Mouse (Mus musculus) hindbrain, embryonic 12.5 days (tissue): ENCODE measurements at regions not wholly inside any gene's neighbourhood (a gene's known extent, or its start where the extent isn't known, plus 50 kb on each side); places are given as distances from the start of the nearest gene placed in this dataset.
"Not testable (repeated sequence)": the region's sequence is repeated elsewhere in the genome, so short reads cannot be mapped to it uniquely, and the experiment has no call there.

Source experiments
- ATAC-seq: fragments of 200-750 bp; cut with Nextera tagmentation; 2 replicates; pipeline ENCODE4 v1.8.0; 2017; ENCODE audit warnings: moderate TSS enrichment; ENCODE audit not compliant: low FRiP score
- H3K27ac ChIP-seq: fragments of 300-500 bp; sonication (generic); 2 replicates; pipeline ENCODE4 v1.5.1; 2016; ENCODE audit warnings: mild to moderate bottlenecking
- H3K27me3 ChIP-seq: fragments of 300-500 bp; sonication (generic); 2 replicates; pipeline ENCODE4 v1.6.1; 2016; ENCODE audit warnings: mild to moderate bottlenecking
- H3K36me3 ChIP-seq: fragments of 300-500 bp; sonication (generic); 2 replicates; pipeline ENCODE4 v1.6.1; 2016; ENCODE audit warnings: mild to moderate bottlenecking
- H3K4me1 ChIP-seq: fragments of 300-500 bp; sonication (generic); 2 replicates; pipeline ENCODE4 v1.6.1; 2016
- H3K4me2 ChIP-seq: fragments of 300-500 bp; sonication (generic); replicated peaks from 2 replicates; pipeline ENCODE4 v1.6.1; 2016; ENCODE audit warnings: mild to moderate bottlenecking
- H3K4me3 ChIP-seq: fragments of 300-500 bp; sonication (generic); 2 replicates; pipeline ENCODE4 v1.5.1; 2016; ENCODE audit warnings: mild to moderate bottlenecking
- H3K9ac ChIP-seq: fragments of 300-500 bp; sonication (generic); 2 replicates; pipeline ENCODE4 v1.6.1; 2016; ENCODE audit warnings: mild to moderate bottlenecking, moderate library complexity
- H3K9me3 ChIP-seq: fragments of 300-500 bp; sonication (generic); replicated peaks from 2 replicates; pipeline ENCODE4 v1.6.1; 2016; ENCODE audit warnings: mild to moderate bottlenecking
- WGBS: fragments of 180-500 bp; shearing (Covaris S2); methylation state at CpG from one replicate; pipeline ENCODE4 v1.1.7; 2016; 5-methylcytosine and 5-hydroxymethylcytosine counted together

GRCm38 (mm10) chr2:100569891-100570290 is 1054.6 kb upstream of the Rag2 start:
- not testable (repeated sequence) for H3K27ac ChIP-seq, H3K27me3 ChIP-seq, H3K36me3 ChIP-seq, H3K4me2 ChIP-seq, H3K9ac ChIP-seq, H3K9me3 ChIP-seq, H3K4me3 ChIP-seq, ATAC-seq, H3K4me1 ChIP-seq
- no CpG with 5 or more reads among the region's 1 CpGs for WGBS

GRCm38 (mm10) chr2:100590643-100591042 is 1033.9 kb upstream of the Rag2 start:
- not testable (repeated sequence) for H3K9me3 ChIP-seq, H3K27me3 ChIP-seq, H3K27ac ChIP-seq, H3K36me3 ChIP-seq, H3K4me1 ChIP-seq, ATAC-seq, H3K4me2 ChIP-seq, H3K9ac ChIP-seq, H3K4me3 ChIP-seq

GRCm38 (mm10) chr2:100626183-100626582 is 998.3 kb upstream of the Rag2 start:
- H3K4me1 ChIP-seq, H3K4me2 ChIP-seq, H3K4me3 ChIP-seq, H3K27me3 ChIP-seq, H3K36me3 ChIP-seq, H3K9me3 ChIP-seq, ATAC-seq, H3K9ac ChIP-seq, H3K27ac ChIP-seq: not testable (repeated sequence)
- WGBS = no CpG with 5 or more reads among the region's 1 CpGs

- not testable (repeated sequence) for H3K27me3 ChIP-seq, H3K9ac ChIP-seq, H3K36me3 ChIP-seq, H3K9me3 ChIP-seq, H3K27ac ChIP-seq, H3K4me2 ChIP-seq, ATAC-seq, H3K4me3 ChIP-seq, H3K4me1 ChIP-seq
- WGBS = no CpG with 5 or more reads among the region's 3 CpGs
These were observed 971.8 kb upstream of the Rag2 start for GRCm38 (mm10) chr2:100652742-100653141.

GRCm38 (mm10) chr2:100671384-100672039 is 953.0 kb upstream of the Rag2 start:
- not testable (repeated sequence) for H3K36me3 ChIP-seq, H3K4me3 ChIP-seq, H3K9me3 ChIP-seq, ATAC-seq, H3K9ac ChIP-seq, H3K4me1 ChIP-seq, H3K27ac ChIP-seq, H3K4me2 ChIP-seq, H3K27me3 ChIP-seq
- no CpG with 5 or more reads among the region's 1 CpGs for WGBS

GRCm38 (mm10) chr2:100708395-100708794 is 916.1 kb upstream of the Rag2 start:
- H3K4me3 ChIP-seq, H3K9me3 ChIP-seq, H3K9ac ChIP-seq, H3K36me3 ChIP-seq, ATAC-seq, H3K4me2 ChIP-seq, H3K27ac ChIP-seq, H3K27me3 ChIP-seq, H3K4me1 ChIP-seq: not testable (repeated sequence)
- no CpG with 5 or more reads among the region's 1 CpGs for WGBS

GRCm38 (mm10) chr2:100743294-100743693 is 881.2 kb upstream of the Rag2 start:
- H3K4me2 ChIP-seq, H3K36me3 ChIP-seq, H3K27ac ChIP-seq, H3K4me1 ChIP-seq, H3K9me3 ChIP-seq, H3K4me3 ChIP-seq, ATAC-seq, H3K9ac ChIP-seq, H3K27me3 ChIP-seq: not testable (repeated sequence)
- WGBS = no CpG with 5 or more reads among the region's 1 CpGs

GRCm38 (mm10) chr2:100755033-100755432 is 869.5 kb upstream of the Rag2 start:
- H3K9ac ChIP-seq, H3K27me3 ChIP-seq, H3K4me3 ChIP-seq, H3K4me1 ChIP-seq, H3K4me2 ChIP-seq, H3K36me3 ChIP-seq, ATAC-seq, H3K9me3 ChIP-seq, H3K27ac ChIP-seq: not testable (repeated sequence)

GRCm38 (mm10) chr2:100785392-100785791 is 839.1 kb upstream of the Rag2 start:
- H3K4me1 ChIP-seq = no peaks in the 10 kb centered on the region
- WGBS = 48% methylated on average over 2 of the region's 2 CpGs
- no peak overlapping the region for H3K27ac ChIP-seq
- no peaks in the 10 kb centered on the region for H3K36me3 ChIP-seq
- ATAC-seq = no peak
- H3K4me3 ChIP-seq = no peak overlapping the region
- H3K4me2 ChIP-seq = no peak overlapping the region
- H3K9ac ChIP-seq = no peak overlapping the region
- H3K27me3 ChIP-seq = no peaks in the 10 kb centered on the region
- H3K9me3 ChIP-seq = no peaks in the 10 kb centered on the region

- H3K4me1 ChIP-seq = no peaks in the 10 kb centered on the region
- H3K9ac ChIP-seq = no peak overlapping the region
- H3K4me3 ChIP-seq = no peak overlapping the region
- no peak for ATAC-seq
- 81% methylated on average over 2 of the region's 2 CpGs for WGBS
- no peak overlapping the region for H3K4me2 ChIP-seq
- H3K36me3 ChIP-seq = no peaks in the 10 kb centered on the region
- H3K27ac ChIP-seq = no peak overlapping the region
- no peaks in the 10 kb centered on the region for H3K9me3 ChIP-seq
- H3K27me3 ChIP-seq = no peaks in the 10 kb centered on the region
These were observed 828.9 kb upstream of the Rag2 start for GRCm38 (mm10) chr2:100795578-100795977.

GRCm38 (mm10) chr2:100796830-100797229 is 827.7 kb upstream of the Rag2 start:
- Histone ChIP-seq H3K27me3 (no peaks in the 10 kb centered on the region), H3K9me3 (no peaks in the 10 kb centered on the region), H3K36me3 (no peaks in the 10 kb centered on the region), H3K27ac (no peak overlapping the region), H3K4me2 (no peak overlapping the region), H3K9ac (no peak overlapping the region), H3K4me1 (no peaks in the 10 kb centered on the region), H3K4me3 (no peak overlapping the region)
- ATAC-seq = no peak
- 77% methylated on average over 2 of the region's 2 CpGs for WGBS

GRCm38 (mm10) chr2:100797502-100797901 is 827.0 kb upstream of the Rag2 start:
- no peaks in the 10 kb centered on the region for H3K27me3 ChIP-seq
- H3K27ac ChIP-seq = no peak overlapping the region
- H3K9me3 ChIP-seq = no peaks in the 10 kb centered on the region
- ATAC-seq = no peak
- whole genome bisulfite sequencing = 93% methylated on average over 1 of the region's 1 CpGs
- H3K4me1 ChIP-seq = no peaks in the 10 kb centered on the region
- no peak overlapping the region for H3K4me3 ChIP-seq
- no peak overlapping the region for H3K9ac ChIP-seq
- H3K4me2 ChIP-seq = no peak overlapping the region
- H3K36me3 ChIP-seq = no peaks in the 10 kb centered on the region

GRCm38 (mm10) chr2:100812546-100812945 is 812.0 kb upstream of the Rag2 start:
- Histone ChIP-seq H3K9me3 (no peaks in the 10 kb centered on the region), H3K27me3 (no peaks in the 10 kb centered on the region), H3K36me3 (no peaks in the 10 kb centered on the region), H3K4me2 (no peak overlapping the region), H3K4me1 (no peaks in the 10 kb centered on the region), H3K27ac (no peak overlapping the region), H3K9ac (no peak overlapping the region), H3K4me3 (no peak overlapping the region)
- 72% methylated on average over 2 of the region's 2 CpGs for WGBS
- ATAC-seq = 0 out of 2 replicates have a peak, but pooled peaks have one; percentile 56
